14 mouse cellular contexts compared by ENCODE assay signal in genomic region chr16:37989796-37990195, GRCm38 (mm10).
DNase-seq lines count a peak whose midpoint lies in the region; ATAC-seq lines count a peak whose summit lies in the region.
"Had no signal": no experiment of that assay in that cellular context is flagged by ENCODE, and none has a peak within 500 bp of the region (broad histone marks: within the 10 kb centered on the region; RNA-seq: fewer than 3 reads in every experiment).

No protein-coding gene starts in this region.

- no peak overlapping the region for H3K9ac ChIP-seq in midbrain, embryonic 11.5 days (ENCODE audit: low read length)
- H3K9ac ChIP-seq in midbrain, embryonic 16.5 days (ENCODE audit: low read depth, low read length), result no peak overlapping the region
- H3K9ac ChIP-seq in hindbrain, embryonic 13.5 days, result no peak overlapping the region
- H3K9ac ChIP-seq in stomach, embryonic 14.5 days (replicated peaks; ENCODE audit: low read depth, low read length), result no peak overlapping the region
- H3K9ac ChIP-seq: limb, embryonic 13.5 days had no signal

- no peak overlapping the region for H3K4me3 ChIP-seq in heart, embryonic 10.5 days
- no peak overlapping the region for H3K4me3 ChIP-seq in midbrain, embryonic 11.5 days (ENCODE audit: low read depth, low read length)
- H3K4me3 ChIP-seq in midbrain, embryonic 16.5 days (ENCODE audit: low read depth, low read length), result no peak overlapping the region
- no peak overlapping the region for H3K4me3 ChIP-seq in hindbrain, embryonic 13.5 days
- H3K4me3 ChIP-seq in stomach, embryonic 14.5 days (ENCODE audit: low read depth, low read length), result no peak overlapping the region
- no peak overlapping the region for H3K4me3 ChIP-seq in limb, embryonic 10.5 days
- H3K4me3 ChIP-seq: erythroblast, embryonic 14.5 days; limb, embryonic 13.5 days; myocyte had no signal

- H3K4me1 ChIP-seq in heart, embryonic 10.5 days, result peaks cover 38% of the 10 kb centered on the region
- H3K4me1 ChIP-seq in midbrain, embryonic 11.5 days (ENCODE audit: control insufficient read depth, insufficient read depth, low read length), result peaks cover 15% of the 10 kb centered on the region
- H3K4me1 ChIP-seq in midbrain, embryonic 16.5 days (ENCODE audit: control insufficient read depth, insufficient read depth, low read length), result peaks cover 10% of the 10 kb centered on the region; the same call in 1 of the 2 replicates
- H3K4me1 ChIP-seq in hindbrain, embryonic 13.5 days (replicated peaks), result peaks cover 41% of the 10 kb centered on the region
- H3K4me1 ChIP-seq in stomach, embryonic 14.5 days (ENCODE audit: control insufficient read depth, insufficient read depth, low read length), result peaks cover 4% of the 10 kb centered on the region; the same call in 1 of the 2 replicates
- peaks cover 56% of the 10 kb centered on the region for H3K4me1 ChIP-seq in limb, embryonic 10.5 days

- 57% methylated on average over 3 of the region's 3 CpGs for WGBS in heart, embryonic 10.5 days
- 83% methylated on average over 3 of the region's 3 CpGs for WGBS in midbrain, embryonic 11.5 days
- WGBS in midbrain, embryonic 16.5 days, result 77% methylated on average over 3 of the region's 3 CpGs
- WGBS in hindbrain, embryonic 13.5 days, result 75% methylated on average over 3 of the region's 3 CpGs
- 66% methylated on average over 3 of the region's 3 CpGs for whole genome bisulfite sequencing in stomach, embryonic 14.5 days
- WGBS in limb, embryonic 10.5 days, result 86% methylated on average over 3 of the region's 3 CpGs

- peak; percentile 76 for DNase-seq in heart, adult 11 months
- DNase-seq in heart, embryonic 10.5 days (ENCODE audit: low spot score), result no peak
- no peak for DNase-seq in midbrain, embryonic 11.5 days (ENCODE audit: low spot score, missing footprints)
- no peak for DNase-seq in right cerebral cortex, postnatal 4 days
- no peak for DNase-seq in limb, embryonic 10.5 days (ENCODE audit: low spot score)
- DNase-seq: cerebellum, postnatal 25 days; kidney, adult 9 months; thymus, postnatal 4 days had no signal

- H3K27ac ChIP-seq in heart, embryonic 10.5 days, result no peak overlapping the region
- H3K27ac ChIP-seq in midbrain, embryonic 11.5 days (ENCODE audit: low read depth, low read length), result peak overlapping the region; percentile 84
- H3K27ac ChIP-seq in midbrain, embryonic 16.5 days (ENCODE audit: low read length), result no peak overlapping the region
- H3K27ac ChIP-seq in hindbrain, embryonic 13.5 days, result peak overlapping the region; percentile 91
- H3K27ac ChIP-seq in stomach, embryonic 14.5 days (ENCODE audit: low read length), result no peak overlapping the region
- H3K27ac ChIP-seq in limb, embryonic 10.5 days, result no peak overlapping the region
- H3K27ac ChIP-seq: limb, embryonic 13.5 days had no signal

- no peaks in the 10 kb centered on the region for H3K36me3 ChIP-seq in heart, embryonic 10.5 days
- H3K36me3 ChIP-seq in midbrain, embryonic 11.5 days (ENCODE audit: control insufficient read depth, insufficient read depth, low read length), result no peaks in the 10 kb centered on the region
- H3K36me3 ChIP-seq in midbrain, embryonic 16.5 days (ENCODE audit: control insufficient read depth, insufficient read depth, low read length), result no peaks in the 10 kb centered on the region
- no peaks in the 10 kb centered on the region for H3K36me3 ChIP-seq in hindbrain, embryonic 13.5 days
- H3K36me3 ChIP-seq in stomach, embryonic 14.5 days (ENCODE audit: control insufficient read depth, insufficient read depth, low read length), result no peaks in the 10 kb centered on the region
- H3K36me3 ChIP-seq in limb, embryonic 10.5 days, result no peaks in the 10 kb centered on the region
- H3K36me3 ChIP-seq: limb, embryonic 13.5 days had no signal

- H3K4me2 ChIP-seq in midbrain, embryonic 11.5 days, result no peak overlapping the region
- no peak overlapping the region for H3K4me2 ChIP-seq in midbrain, embryonic 16.5 days (ENCODE audit: low read length)
- H3K4me2 ChIP-seq in hindbrain, embryonic 13.5 days, result no peak overlapping the region
- no peak overlapping the region for H3K4me2 ChIP-seq in stomach, embryonic 14.5 days (replicated peaks; ENCODE audit: low read depth, low read length)
- H3K4me2 ChIP-seq: limb, embryonic 13.5 days had no signal

- H3K27me3 ChIP-seq in heart, embryonic 10.5 days (ENCODE audit: insufficient read depth, poor library complexity, severe bottlenecking), result no peaks in the 10 kb centered on the region
- no peaks in the 10 kb centered on the region for H3K27me3 ChIP-seq in midbrain, embryonic 11.5 days (ENCODE audit: control insufficient read depth, insufficient read depth, low read length)
- H3K27me3 ChIP-seq in midbrain, embryonic 16.5 days (ENCODE audit: control insufficient read depth, insufficient read depth, low read depth, low read length), result no peaks in the 10 kb centered on the region
- H3K27me3 ChIP-seq in hindbrain, embryonic 13.5 days, result no peaks in the 10 kb centered on the region
- H3K27me3 ChIP-seq in stomach, embryonic 14.5 days (ENCODE audit: control insufficient read depth, insufficient read depth, low read length), result no peaks in the 10 kb centered on the region
- no peaks in the 10 kb centered on the region for H3K27me3 ChIP-seq in limb, embryonic 10.5 days (ENCODE audit: low read depth, poor library complexity, severe bottlenecking)
- H3K27me3 ChIP-seq: limb, embryonic 13.5 days had no signal

- no peaks in the 10 kb centered on the region for H3K9me3 ChIP-seq in heart, embryonic 10.5 days
- no peaks in the 10 kb centered on the region for H3K9me3 ChIP-seq in midbrain, embryonic 11.5 days (ENCODE audit: control insufficient read depth, low read length)
- H3K9me3 ChIP-seq in midbrain, embryonic 16.5 days (replicated peaks; ENCODE audit: control insufficient read depth, low read length, poor library complexity, severe bottlenecking), result no peaks in the 10 kb centered on the region
- H3K9me3 ChIP-seq in hindbrain, embryonic 13.5 days, result no peaks in the 10 kb centered on the region
- no peaks in the 10 kb centered on the region for H3K9me3 ChIP-seq in stomach, embryonic 14.5 days (ENCODE audit: control insufficient read depth, low read depth, low read length)
- H3K9me3 ChIP-seq in limb, embryonic 10.5 days (replicated peaks), result no peaks in the 10 kb centered on the region
- H3K9me3 ChIP-seq: limb, embryonic 13.5 days had no signal

- no peak for ATAC-seq in midbrain, embryonic 11.5 days (ENCODE audit: low FRiP score)
- ATAC-seq in midbrain, embryonic 16.5 days, result no peak
- no peak for ATAC-seq in hindbrain, embryonic 13.5 days (ENCODE audit: low FRiP score)
- ATAC-seq in stomach, embryonic 14.5 days (ENCODE audit: insufficient number of reproducible peaks, insufficient read depth, low FRiP score, low read depth), result peak; percentile 25; the same call in 1 of the 2 replicates

Comparison
In these comparisons a context has a peak if more than half of its experiments do, and no peak if none do; other contexts are left out.
1. H3K27ac ChIP-seq: peak in midbrain, embryonic 11.5 days (single experiment) and hindbrain, embryonic 13.5 days (single experiment); none in heart, embryonic 10.5 days (single experiment), midbrain, embryonic 16.5 days (single experiment), stomach, embryonic 14.5 days (single experiment) and limb, embryonic 10.5 days (single experiment).